Mouse (Mus musculus) cerebellum, postnatal 25 days (tissue): ENCODE data around the gene Nudt17.
"Not testable (repeated sequence)": the region's sequence is repeated elsewhere in the genome, so short reads cannot be mapped to it uniquely, and the experiment has no call there.

ENCODE experiments used
- DNase-seq, 2 experiments: peaks; one replicate each; pipeline ENCODE4 v3.0.0; 2021; ENCODE audit warnings: mixed read lengths in 2 of 2

The Nudt17 gene

GRCm38 (mm10) chr3:96707903-96708683, at the start of gene Nudt17:
Gene Nudt17 (minus strand): TSS chr3:96708562.
- peak; percentile 90 to 95 for DNase-seq

DNA sequence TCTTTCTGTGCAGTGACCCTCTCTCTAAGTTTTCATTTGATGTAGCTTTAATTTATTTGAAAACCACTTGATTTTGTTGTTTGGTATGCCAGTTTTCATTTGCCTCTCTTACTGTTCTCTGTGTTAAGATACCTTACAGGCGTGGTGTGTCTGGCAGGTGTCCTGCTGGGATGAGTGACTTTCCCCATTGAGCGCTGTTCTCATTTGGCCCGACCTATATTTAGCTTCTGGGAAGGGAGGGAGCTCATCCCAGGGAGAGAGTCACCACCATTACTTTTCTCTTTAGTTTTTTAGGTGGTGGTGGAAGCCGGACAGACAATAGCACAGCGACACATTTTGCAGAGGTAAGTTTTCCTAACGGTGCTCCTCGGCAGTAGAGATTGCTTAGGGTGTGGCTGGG, 49.3 kb upstream of the Nudt17 start:
- peak; percentile 50 to 65 for DNase-seq

DNA sequence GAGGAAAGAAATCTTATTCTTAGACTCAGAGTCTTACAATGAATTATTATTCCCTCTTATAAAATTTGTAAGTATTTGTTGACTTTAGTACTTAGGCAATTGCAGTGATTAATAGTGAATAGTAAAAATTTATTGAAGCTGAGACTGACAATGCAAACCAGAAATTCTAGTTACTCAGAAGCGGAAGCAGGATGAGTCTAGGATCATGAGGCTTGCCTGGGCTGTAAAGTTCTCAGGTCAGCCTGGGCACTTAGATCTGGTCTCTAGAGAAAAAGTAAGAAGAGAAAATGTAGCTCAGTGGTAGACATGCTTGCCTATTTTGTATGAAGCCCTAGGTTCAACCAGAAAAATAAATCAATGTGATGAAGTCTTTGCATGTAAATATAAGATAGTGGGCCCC, 47.6 kb upstream of the Nudt17 start:
- no peak for DNase-seq

DNA sequence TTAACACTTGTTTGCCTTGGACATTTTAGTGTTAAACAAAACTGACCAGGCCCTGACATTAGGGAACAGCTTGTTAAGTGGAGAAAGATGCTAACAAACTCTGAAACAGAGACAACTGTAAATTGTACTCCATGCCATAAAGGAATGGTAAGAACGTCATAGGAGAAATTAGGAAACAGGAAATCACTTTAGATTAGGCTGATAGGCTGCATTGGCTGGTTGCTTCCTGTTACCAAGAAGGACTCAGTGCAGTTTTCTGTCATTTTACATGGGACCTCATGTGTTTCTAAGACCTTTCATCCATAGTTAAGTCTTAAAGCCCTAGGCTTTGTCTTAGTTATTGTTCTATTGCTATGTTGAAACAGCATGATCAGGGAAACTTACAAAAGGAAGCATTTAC, 38.5 kb upstream of the Nudt17 start:
- DNase-seq: no peak

- DNase-seq: no peak
Measured at GRCm38 (mm10) chr3:96744348-96744747, 36.0 kb upstream of the Nudt17 start.

GRCm38 (mm10) chr3:96740279-96740678, 31.9 kb upstream of the Nudt17 start:
- not testable (repeated sequence) for DNase-seq

- no peak for DNase-seq
Measured at GRCm38 (mm10) chr3:96737995-96738394, 29.6 kb upstream of the Nudt17 start.

DNA sequence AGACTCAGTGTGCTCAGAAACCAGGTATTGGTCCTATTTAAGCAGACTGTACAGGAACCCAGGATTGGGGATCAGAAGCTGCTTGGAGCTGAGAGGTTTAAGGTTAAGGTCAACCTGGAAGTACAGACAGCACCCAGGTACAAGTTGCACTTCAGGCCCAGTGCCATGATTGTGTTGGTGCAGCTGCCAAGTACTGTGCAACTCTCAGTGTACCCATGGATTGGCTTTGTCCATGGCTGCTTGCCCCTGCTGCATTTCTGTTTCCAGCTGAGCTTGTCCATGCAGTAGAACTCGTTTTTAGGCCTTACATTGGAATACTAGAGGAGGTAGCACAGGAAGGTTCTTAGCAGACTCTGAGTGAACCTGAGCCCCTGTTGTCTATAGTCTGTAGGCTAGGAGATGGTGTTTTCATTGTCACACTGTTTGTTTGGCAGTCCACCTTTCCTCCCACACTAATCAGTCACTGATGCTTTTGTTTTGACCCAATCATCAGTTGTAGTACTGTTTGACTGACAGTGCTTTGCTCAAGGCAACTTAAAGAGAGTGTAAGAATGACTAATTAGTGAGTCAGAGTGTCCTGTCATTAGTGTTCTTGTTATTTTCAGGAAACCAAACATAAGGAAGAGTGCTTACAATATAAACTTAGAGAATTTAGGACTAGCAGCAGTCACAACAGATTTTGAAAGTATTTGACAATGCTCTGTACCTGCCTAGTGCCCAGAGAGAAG, 28.8 kb upstream of the Nudt17 start:
- DNase-seq: no peak

- no peak for DNase-seq
Measured at GRCm38 (mm10) chr3:96735200-96735599, 26.8 kb upstream of the Nudt17 start.

DNA sequence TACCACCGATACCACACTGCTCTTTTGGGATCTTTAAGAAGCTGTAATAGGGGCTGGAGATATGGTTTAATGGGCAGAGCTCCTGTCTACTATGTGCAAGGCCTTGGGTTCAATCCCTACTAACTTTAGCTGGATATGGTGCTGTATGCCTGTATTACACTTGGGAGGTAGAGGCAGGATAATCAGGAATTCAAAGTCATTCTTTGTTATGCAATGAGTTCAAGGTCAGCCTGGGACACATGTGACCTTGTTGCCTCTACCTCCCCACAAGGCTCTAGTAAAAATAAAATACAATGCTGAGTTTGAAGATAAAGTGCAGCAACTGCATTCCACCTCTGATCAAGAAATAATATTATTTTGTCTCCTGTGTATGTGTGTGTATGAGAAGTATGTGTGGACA, 25.6 kb upstream of the Nudt17 start:
- no peak for DNase-seq

GRCm38 (mm10) chr3:96730785-96731184, 22.4 kb upstream of the Nudt17 start:
- no peak for DNase-seq

DNA sequence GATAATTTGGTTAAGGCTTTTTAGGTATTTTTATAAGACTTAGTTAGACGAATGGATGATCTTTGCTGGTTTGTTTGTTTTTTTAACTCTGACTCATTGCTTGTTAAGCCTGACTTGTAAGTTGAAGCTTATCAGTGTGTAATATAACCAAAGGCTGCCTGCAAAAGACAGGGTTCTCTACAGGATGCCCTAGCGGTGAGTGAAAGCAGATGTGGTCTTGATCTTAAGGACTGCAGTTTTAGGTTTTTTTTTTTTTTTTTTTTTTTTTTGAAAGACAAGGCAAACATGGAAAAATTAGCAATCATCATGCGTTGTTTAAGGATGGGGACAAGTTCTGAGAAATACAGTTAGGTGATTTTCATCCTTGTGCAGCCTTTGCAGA, 21.0 kb upstream of the Nudt17 start:
- no peak for DNase-seq

GRCm38 (mm10) chr3:96728634-96729402, 20.5 kb upstream of the Nudt17 start:
- DNase-seq: no peak

- DNase-seq: no peak
Measured at GRCm38 (mm10) chr3:96727828-96728633, 19.7 kb upstream of the Nudt17 start.

GRCm38 (mm10) chr3:96727343-96727827, 19.0 kb upstream of the Nudt17 start, which contains the start of the genes Polr3c and Rnf115:
Gene Polr3c (minus strand): TSS chr3:96727628.
Gene Rnf115 (plus strand): TSS chr3:96727664.
- DNase-seq: peak; percentile 97 to 98

DNA sequence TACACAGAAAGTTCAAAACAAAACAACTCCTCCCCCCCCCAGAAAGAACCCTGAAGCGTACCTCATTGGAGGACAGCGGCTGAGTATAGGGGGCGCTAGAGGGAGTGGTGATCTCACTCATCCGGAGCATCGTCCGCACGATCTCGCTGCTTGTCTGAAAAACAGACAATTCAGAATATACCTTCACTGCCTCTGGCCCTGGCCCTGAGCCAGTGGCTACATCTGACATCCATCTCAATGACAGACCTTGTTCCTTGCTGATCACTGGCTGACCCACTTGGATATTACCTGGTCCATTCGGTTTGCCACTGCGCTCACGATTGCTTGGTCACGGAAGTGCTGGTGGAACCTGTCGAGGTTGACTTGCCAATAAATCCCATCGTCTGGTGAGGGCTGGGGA, 10.8 kb upstream of the Nudt17 start:
- DNase-seq: peak; percentile 79 to 91

DNA sequence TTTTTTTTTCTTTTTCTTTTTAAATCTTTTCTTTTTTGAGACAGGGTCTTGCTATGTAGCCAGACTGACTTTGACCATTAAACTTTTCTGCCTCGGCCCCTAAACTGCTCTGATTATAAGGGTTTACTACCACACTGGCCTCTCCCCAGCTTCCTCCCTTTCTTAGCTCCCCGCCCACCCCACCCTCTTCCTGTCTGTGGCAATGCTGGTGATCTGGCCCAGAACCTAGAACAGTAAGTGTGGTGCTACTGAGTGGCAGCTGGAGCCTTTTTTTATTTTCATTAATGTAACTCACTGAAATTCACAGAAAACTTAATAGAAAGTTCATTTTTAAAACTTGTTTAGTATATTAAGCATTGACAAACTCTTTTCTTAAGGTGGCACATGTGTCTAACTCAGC, 7.5 kb upstream of the Nudt17 start:
- DNase-seq: no peak

GRCm38 (mm10) chr3:96714286-96714685, 5.9 kb upstream of the Nudt17 start:
- no peak for DNase-seq

GRCm38 (mm10) chr3:96708684-96709064, 312 bp upstream of the Nudt17 start:
- no peak for DNase-seq

DNA sequence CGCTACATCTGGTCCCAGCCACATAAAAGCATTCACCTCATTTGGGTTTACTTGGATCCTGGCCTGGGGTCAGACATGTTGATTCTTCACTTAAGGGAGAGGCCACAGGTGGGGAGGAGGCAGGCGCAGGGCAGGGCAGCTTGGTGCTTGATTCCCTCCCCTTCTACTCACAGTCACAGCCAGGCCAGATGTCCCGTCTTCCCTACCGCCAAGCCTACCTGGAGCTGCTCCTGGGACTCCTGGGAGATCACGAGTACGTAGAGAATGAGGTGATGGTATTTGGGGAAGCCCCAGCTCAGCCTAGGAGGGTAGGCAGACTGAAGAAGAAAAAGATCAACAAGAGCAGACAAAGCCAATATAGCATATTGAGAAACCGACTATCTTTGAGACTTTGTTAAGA, 1.4 kb downstream of the Nudt17 start:
- DNase-seq: no peak

DNA sequence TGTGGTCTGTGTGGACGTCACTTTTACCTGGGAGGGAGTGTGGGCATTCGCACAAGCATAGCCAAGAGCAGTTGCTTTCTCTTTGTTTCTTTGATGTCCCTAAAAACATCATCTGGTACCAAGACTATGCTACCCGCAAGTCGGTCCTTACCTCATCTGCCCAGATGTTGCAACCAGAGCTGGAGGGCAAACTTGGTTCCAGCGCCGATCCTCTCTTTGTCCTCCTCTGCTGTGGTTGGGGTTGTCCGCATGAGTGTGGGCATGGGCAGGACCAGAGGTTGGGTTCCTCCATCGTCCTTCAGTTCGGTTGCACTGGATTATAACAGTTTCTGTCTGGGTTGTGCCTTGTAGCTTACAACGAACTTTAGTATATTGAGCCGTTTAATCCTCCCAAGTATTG, 2.1 kb downstream of the Nudt17 start:
- no peak for DNase-seq

DNA sequence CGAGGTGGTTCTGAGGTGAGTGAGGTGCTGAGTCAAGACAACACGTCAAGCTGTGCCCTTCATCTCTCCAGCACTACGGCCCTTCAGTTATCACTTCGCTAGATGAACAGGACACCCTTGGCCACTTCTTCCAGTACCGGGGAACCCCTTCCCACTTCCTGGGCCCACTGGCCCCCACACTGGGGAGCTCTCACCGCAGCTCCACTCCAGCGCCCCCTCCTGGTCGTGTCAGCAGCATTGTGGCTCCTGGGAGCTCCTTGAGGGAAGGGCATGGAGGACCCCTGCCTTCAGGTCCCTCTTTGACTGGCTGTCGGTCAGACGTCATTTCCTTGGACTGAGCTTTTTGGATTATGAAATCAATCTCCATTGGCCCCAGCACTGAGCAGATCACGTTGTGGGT, 3.6 kb downstream of the Nudt17 start:
- DNase-seq: peak in 1 of 2 experiments; percentile 58
